In the genomic region with DNA sequence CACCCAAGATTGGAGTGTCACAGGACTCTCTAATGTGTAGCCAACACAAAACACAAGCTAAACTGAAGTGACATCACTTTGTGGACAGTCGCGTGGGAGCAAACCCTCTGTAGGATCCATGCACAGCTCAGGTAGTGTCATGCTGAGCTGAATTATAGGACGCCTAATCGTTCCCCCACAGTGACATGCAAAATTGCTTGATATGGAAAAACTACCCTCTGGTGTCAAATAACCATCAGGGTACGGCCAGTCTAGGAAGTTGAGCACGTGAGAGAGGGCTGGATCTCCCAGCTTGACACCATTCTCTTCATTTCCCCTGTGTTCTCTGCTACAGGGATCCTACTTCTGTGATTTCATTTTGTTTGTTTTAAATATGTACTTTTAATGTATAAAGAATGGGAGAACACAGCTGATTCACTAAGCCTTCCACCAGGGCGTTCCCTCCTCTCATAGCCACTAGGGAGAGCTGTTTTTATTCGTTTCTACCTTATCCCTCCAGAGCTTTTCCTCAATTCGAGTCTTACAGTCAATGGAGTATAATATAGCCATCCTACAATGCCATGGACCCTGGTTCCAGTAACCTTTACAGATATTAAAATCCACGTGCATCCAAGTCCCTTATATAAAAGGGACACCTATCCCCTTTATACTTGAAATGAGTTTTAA, we compare ENCODE assay signal across 10 mouse cellular contexts. TPM values are rescaled to one million over a fixed set of nuclear protein-coding genes. Genes with fewer than 3 reads are reported as not detected.
DNase-seq lines count a peak whose midpoint lies in the region; ATAC-seq and TF ChIP-seq lines count a peak whose summit lies in the region.
"Had no signal": no experiment of that assay in that cellular context is flagged by ENCODE, and none has a peak within 500 bp of the region (broad histone marks: within the 10 kb centered on the region; RNA-seq: fewer than 3 reads in every experiment).

No protein-coding gene starts in this region.

- no peaks in the 10 kb centered on the region for H3K27me3 ChIP-seq in kidney, embryonic 15.5 days
- H3K27me3 ChIP-seq in cerebellum, adult 2 months (ENCODE audit: control insufficient read depth, insufficient read depth, low read length) = no peaks in the 10 kb centered on the region
- H3K27me3 ChIP-seq: liver, embryonic 13.5 days had no signal

- H3K36me3 ChIP-seq in kidney, embryonic 15.5 days = no peaks in the 10 kb centered on the region
- H3K36me3 ChIP-seq: forebrain, embryonic 12.5 days; liver, embryonic 13.5 days had no signal

- H3K4me2 ChIP-seq in kidney, embryonic 15.5 days = no peak overlapping the region
- H3K4me2 ChIP-seq: forebrain, embryonic 12.5 days; liver, embryonic 13.5 days had no signal

- no peak overlapping the region for H3K9ac ChIP-seq in kidney, embryonic 15.5 days
- H3K9ac ChIP-seq: forebrain, embryonic 12.5 days; liver, embryonic 13.5 days had no signal

- TF ChIP-seq POLR2A in cerebellum, adult 2 months (IDR thresholded peaks at IDR 0.05; ENCODE audit: borderline replicate concordance, insufficient read depth, low read length) = no peak

- H3K9me3 ChIP-seq in kidney, embryonic 15.5 days (replicated peaks) = no peaks in the 10 kb centered on the region
- H3K9me3 ChIP-seq: forebrain, embryonic 12.5 days; liver, embryonic 13.5 days had no signal

- TF ChIP-seq CTCF in cerebellum, adult 2 months (IDR thresholded peaks at IDR 0.05; ENCODE audit: borderline replicate concordance, insufficient read depth, low read depth, low read length) = no peak

- DNase-seq in kidney, postnatal 25 days = no peak
- DNase-seq in thymus, postnatal 14 days = peak; percentile 14
- DNase-seq in thymus, postnatal 36 days = no peak
- no peak for DNase-seq in adrenal gland, postnatal 14 days
- DNase-seq in cerebellum, adult 2 months = no peak
- DNase-seq: gastrocnemius, postnatal 10 days; liver, embryonic 13.5 days had no signal

- no peak overlapping the region for H3K27ac ChIP-seq in kidney, embryonic 15.5 days
- H3K27ac ChIP-seq in cerebellum, adult 2 months (ENCODE audit: insufficient read depth, low read length) = no peak overlapping the region
- H3K27ac ChIP-seq: forebrain, embryonic 12.5 days; liver, embryonic 13.5 days had no signal

- 41% methylated on average over 10 of the region's 10 CpGs for WGBS in kidney, embryonic 15.5 days
- WGBS in cerebellum, adult 2 months = 35% methylated on average over 10 of the region's 10 CpGs

- no peak overlapping the region for H3K4me3 ChIP-seq in kidney, embryonic 15.5 days (replicated peaks)
- H3K4me3 ChIP-seq in cerebellum, adult 2 months (replicated peaks; ENCODE audit: insufficient read depth, low read depth, low read length) = no peak overlapping the region
- H3K4me3 ChIP-seq: forebrain, embryonic 12.5 days; liver, embryonic 13.5 days had no signal

- 0 out of 2 replicates have a peak, but pooled peaks have one; percentile 4 for ATAC-seq in kidney, embryonic 15.5 days (replicated peaks; ENCODE audit: low FRiP score)
- ATAC-seq in common myeloid progenitor, adult 5-6 weeks (replicated peaks; ENCODE audit: low read depth, poor library complexity, severe bottlenecking) = peak; percentile 74

- H3K4me1 ChIP-seq in kidney, embryonic 15.5 days = no peaks in the 10 kb centered on the region
- H3K4me1 ChIP-seq in cerebellum, adult 2 months (ENCODE audit: control insufficient read depth, insufficient read depth, low read length) = no peaks in the 10 kb centered on the region
- H3K4me1 ChIP-seq: forebrain, embryonic 12.5 days; liver, embryonic 13.5 days had no signal

RNA-seq across cellular contexts. Expression of a gene that starts 16.2 kb away (rescaled TPM):
- 31.1 and 31.4 TPM in 2 replicates for polyA plus RNA-seq in kidney, embryonic 15.5 days (2015; fragmentation: Nextera tagmentation; extraction: Ambion mirVana)
- total RNA-seq in common myeloid progenitor, adult 5-6 weeks (2017) = 4.3 and 4.7 TPM in 2 replicates
- 50.0 and 50.8 TPM in 2 replicates for total RNA-seq in adrenal gland, postnatal 14 days (2021)
- polyA plus RNA-seq in cerebellum, adult 2 months (2012; rRNA removed) = 4.9 and 5.4 TPM in 2 replicates
